Mouse (Mus musculus): ENCODE data around the gene Eva1a.

GRCm38 (mm10) chr6:82112127-82113090, 71.6 kb downstream of the Eva1a start:
- TF ChIP-seq POLR2A (IDR thresholded peaks at IDR 0.05; ENCODE audit: low read depth, low read length) (no peak), CTCF (IDR thresholded peaks at IDR 0.05; ENCODE audit: extremely low read depth, insufficient read length, insufficient replicate concordance, low read depth, low read length) (no peak)
